Mouse (Mus musculus) thymus, postnatal 14 days (tissue): ENCODE data around the gene Gm20075.
A peak's percentile ranks its signal among the peaks of the same experiment; 100 is the strongest.
"Not testable (repeated sequence)": the region's sequence is repeated elsewhere in the genome, so short reads cannot be mapped to it uniquely, and the experiment has no call there.

Experiments used
- DNase-seq: peaks from one replicate; pipeline ENCODE4 v3.0.0; 2021

Gene Gm20075

GRCm38 (mm10) chr13:96081276-96081675, at the start of gene Gm20075:
Gm20075 (minus strand) TSS chr13:96081376.
- not testable (repeated sequence) for DNase-seq

- no peak for DNase-seq
These were observed 47.9 kb upstream of the Gm20075 start for GRCm38 (mm10) chr13:96129081-96129480.

GRCm38 (mm10) chr13:96126669-96127068, 45.5 kb upstream of the Gm20075 start:
- DNase-seq: no peak

GRCm38 (mm10) chr13:96125011-96125410, 43.8 kb upstream of the Gm20075 start:
- DNase-seq: no peak

GRCm38 (mm10) chr13:96112711-96113110, 31.5 kb upstream of the Gm20075 start:
- no peak for DNase-seq

GRCm38 (mm10) chr13:96110767-96111166, 29.6 kb upstream of the Gm20075 start:
- DNase-seq: no peak

GRCm38 (mm10) chr13:96106367-96106766, 25.2 kb upstream of the Gm20075 start:
- no peak for DNase-seq

- no peak for DNase-seq
These were observed 9.8 kb upstream of the Gm20075 start for GRCm38 (mm10) chr13:96090929-96091328.

- no peak for DNase-seq
These were observed 4.6 kb upstream of the Gm20075 start for GRCm38 (mm10) chr13:96085581-96086302.

GRCm38 (mm10) chr13:96081754-96082153, 578 bp upstream of the Gm20075 start, which contains the start of gene Gm17190:
Gm17190 (plus strand) TSS chr13:96082054.
- not testable (repeated sequence) for DNase-seq

- DNase-seq: no peak
These were observed 7.6 kb downstream of the Gm20075 start for GRCm38 (mm10) chr13:96073555-96073954.

- no peak for DNase-seq
These were observed 28.4 kb downstream of the Gm20075 start for GRCm38 (mm10) chr13:96052755-96053154.

- no peak for DNase-seq
These were observed 35.8 kb downstream of the Gm20075 start for GRCm38 (mm10) chr13:96045396-96045795.

GRCm38 (mm10) chr13:96040275-96041042, 40.7 kb downstream of the Gm20075 start:
- no peak for DNase-seq

- no peak for DNase-seq
These were observed 41.6 kb downstream of the Gm20075 start for GRCm38 (mm10) chr13:96039536-96039935.

- peak; percentile 48 for DNase-seq
These were observed 50.6 kb downstream of the Gm20075 start for GRCm38 (mm10) chr13:96030368-96031223.
